Comparison of ENCODE assay signal across 12 mouse cellular contexts in genomic region chr7:3837854-3838253, GRCm38 (mm10). TPM values are rescaled to one million over a fixed set of nuclear protein-coding genes. Genes with fewer than 3 reads are reported as not detected.
"Had no signal": no experiment of that assay in that cellular context is flagged by ENCODE, and none has a peak within 500 bp of the region (broad histone marks: within the 10 kb centered on the region; RNA-seq: fewer than 3 reads in every experiment).

No protein-coding gene starts in this region.

RNA-seq across cellular contexts. Expression of gene Pira2, which starts 7.0 kb away (rescaled TPM):
- total RNA-seq: hematopoietic stem cell, adult 5-6 weeks; hindbrain, postnatal 0 days; layer of hippocampus, adult 18-20 months; layer of hippocampus, adult 2 months; layer of hippocampus, postnatal 14 days; layer of hippocampus, postnatal 25 days; layer of hippocampus, postnatal 36 days; left cerebral cortex, adult 2 months had no signal

RNA-seq across cellular contexts. Expression of gene Gm15448, which starts 12.4 kb away (rescaled TPM):
- total RNA-seq: heart, postnatal 4 days; hindbrain, postnatal 0 days; layer of hippocampus, adult 18-20 months; layer of hippocampus, adult 2 months; layer of hippocampus, adult 8-10 months; layer of hippocampus, postnatal 10 days; layer of hippocampus, postnatal 14 days; layer of hippocampus, postnatal 25 days; layer of hippocampus, postnatal 36 days; left cerebral cortex, adult 18-20 months; left cerebral cortex, adult 2 months had no signal
